Mouse (Mus musculus) olfactory bulb, adult 2 months (tissue): ENCODE results near the gene Cyb5r1.

Experiments used
- CTCF ChIP-seq: fragments of 200-500 bp; IDR thresholded peaks from 2 replicates; pipeline ENCODE4 v1.5.1; 2012; ENCODE audit warnings: low read depth, mild to moderate bottlenecking, low read length, moderate library complexity; ENCODE audit not compliant: insufficient read depth
- POLR2A ChIP-seq: fragments of 200-500 bp; IDR thresholded peaks from 2 replicates; pipeline ENCODE4 v1.6.1; 2012; ENCODE audit warnings: mild to moderate bottlenecking, low read depth, low read length, moderate library complexity; ENCODE audit not compliant: insufficient read depth

- TF ChIP-seq POLR2A (no peak), CTCF (no peak)
Observed at GRCm38 (mm10) chr1:134399735-134400134, 5.6 kb upstream of the Cyb5r1 start.
